Mouse (Mus musculus): Measurements from ENCODE around the gene Col15a1. TPM values are rescaled to one million over a fixed set of nuclear protein-coding genes. Genes with fewer than 3 reads are reported as not detected.

The Col15a1 gene
- polyA plus RNA-seq, 1 experiment from 2014 or later = 3.9 TPM

GRCm38 (mm10) chr4:47205846-47206245 is 2.1 kb upstream of the Col15a1 start:
- no peak overlapping the region for H3K4me2 ChIP-seq
- H3K27ac ChIP-seq (replicated peaks) = no peak overlapping the region
- no peak overlapping the region for H3K9ac ChIP-seq (replicated peaks)
- ATAC-seq (ENCODE audit: low FRiP score) = no peak
- no peaks in the 10 kb centered on the region for H3K36me3 ChIP-seq
- peaks cover 46% of the 10 kb centered on the region for H3K27me3 ChIP-seq (replicated peaks)
- no peak overlapping the region for H3K4me3 ChIP-seq (replicated peaks)
- 81% methylated on average over 6 of the region's 6 CpGs for WGBS
- no peaks in the 10 kb centered on the region for H3K9me3 ChIP-seq (replicated peaks)
- peaks cover 15% of the 10 kb centered on the region for H3K4me1 ChIP-seq

- Histone ChIP-seq H3K27me3 (replicated peaks) (peaks cover 51% of the 10 kb centered on the region), H3K4me1 (peaks cover 15% of the 10 kb centered on the region), H3K36me3 (no peaks in the 10 kb centered on the region), H3K4me3 (replicated peaks) (peak overlapping the region; percentile 58), H3K9ac (replicated peaks) (peak overlapping the region; percentile 48), H3K27ac (replicated peaks) (no peak overlapping the region), H3K9me3 (replicated peaks) (no peaks in the 10 kb centered on the region), H3K4me2 (peak overlapping the region; percentile 79)
- peak; percentile 81 for ATAC-seq (ENCODE audit: low FRiP score)
- WGBS = 2% methylated on average over 40 of the region's 40 CpGs
Measured at GRCm38 (mm10) chr4:47208421-47208991, 545 bp downstream of the Col15a1 start.

- 78% methylated on average over 7 of the region's 7 CpGs for WGBS
- Histone ChIP-seq H3K4me3 (replicated peaks) (no peak overlapping the region), H3K9me3 (replicated peaks) (no peaks in the 10 kb centered on the region), H3K4me2 (no peak overlapping the region; the same call in 1 of the 2 replicates), H3K4me1 (peaks cover 15% of the 10 kb centered on the region), H3K36me3 (no peaks in the 10 kb centered on the region), H3K27me3 (replicated peaks) (peaks cover 51% of the 10 kb centered on the region), H3K9ac (replicated peaks) (no peak overlapping the region), H3K27ac (replicated peaks) (no peak overlapping the region)
- ATAC-seq (ENCODE audit: low FRiP score) = no peak
Measured at GRCm38 (mm10) chr4:47209466-47209865, 1.5 kb downstream of the Col15a1 start.

GRCm38 (mm10) chr4:47218828-47219227 is 10.9 kb downstream of the Col15a1 start:
- H3K27me3 ChIP-seq (replicated peaks) = no peaks in the 10 kb centered on the region
- H3K4me2 ChIP-seq = no peak overlapping the region
- no peak overlapping the region for H3K9ac ChIP-seq (replicated peaks)
- no peak overlapping the region for H3K27ac ChIP-seq (replicated peaks)
- no peaks in the 10 kb centered on the region for H3K36me3 ChIP-seq
- no peak for ATAC-seq (ENCODE audit: low FRiP score)
- no peak overlapping the region for H3K4me3 ChIP-seq (replicated peaks)
- WGBS = 100% methylated on average over 1 of the region's 1 CpGs
- no peaks in the 10 kb centered on the region for H3K4me1 ChIP-seq
- H3K9me3 ChIP-seq (replicated peaks) = no peaks in the 10 kb centered on the region

- Histone ChIP-seq H3K9ac (replicated peaks) (no peak overlapping the region), H3K9me3 (replicated peaks) (no peaks in the 10 kb centered on the region), H3K36me3 (no peaks in the 10 kb centered on the region), H3K27ac (replicated peaks) (no peak overlapping the region), H3K27me3 (replicated peaks) (no peaks in the 10 kb centered on the region), H3K4me1 (no peaks in the 10 kb centered on the region), H3K4me2 (no peak overlapping the region), H3K4me3 (replicated peaks) (no peak overlapping the region)
- ATAC-seq (ENCODE audit: low FRiP score) = no peak
- 90% methylated on average over 10 of the region's 10 CpGs for WGBS
Measured at GRCm38 (mm10) chr4:47219393-47219792, 11.4 kb downstream of the Col15a1 start.

GRCm38 (mm10) chr4:47220544-47220943 is 12.6 kb downstream of the Col15a1 start:
- Histone ChIP-seq H3K4me2 (no peak overlapping the region), H3K9me3 (replicated peaks) (no peaks in the 10 kb centered on the region), H3K27me3 (replicated peaks) (no peaks in the 10 kb centered on the region), H3K4me1 (no peaks in the 10 kb centered on the region), H3K36me3 (no peaks in the 10 kb centered on the region), H3K4me3 (replicated peaks) (no peak overlapping the region), H3K9ac (replicated peaks) (no peak overlapping the region), H3K27ac (replicated peaks) (no peak overlapping the region)
- 88% methylated on average over 3 of the region's 3 CpGs for WGBS
- ATAC-seq (ENCODE audit: low FRiP score) = no peak

- Histone ChIP-seq H3K4me2 (no peak overlapping the region), H3K36me3 (no peaks in the 10 kb centered on the region), H3K9ac (replicated peaks) (no peak overlapping the region), H3K4me3 (replicated peaks) (no peak overlapping the region), H3K4me1 (0 out of 2 replicates have a peak, but pooled peaks cover 2% of the 10 kb centered on the region), H3K27me3 (replicated peaks) (no peaks in the 10 kb centered on the region), H3K27ac (replicated peaks) (no peak overlapping the region), H3K9me3 (replicated peaks) (no peaks in the 10 kb centered on the region)
- 81% methylated on average over 3 of the region's 3 CpGs for WGBS
- ATAC-seq (ENCODE audit: low FRiP score) = no peak
Measured at GRCm38 (mm10) chr4:47222146-47222545, 14.2 kb downstream of the Col15a1 start.

- no peak for ATAC-seq (ENCODE audit: low FRiP score)
- Histone ChIP-seq H3K36me3 (no peaks in the 10 kb centered on the region), H3K4me3 (replicated peaks) (no peak overlapping the region), H3K4me2 (no peak overlapping the region), H3K4me1 (peaks cover 6% of the 10 kb centered on the region; the same call in 1 of the 2 replicates), H3K9ac (replicated peaks) (no peak overlapping the region), H3K9me3 (replicated peaks) (no peaks in the 10 kb centered on the region), H3K27me3 (replicated peaks) (no peaks in the 10 kb centered on the region), H3K27ac (replicated peaks) (no peak overlapping the region)
- WGBS = 59% methylated on average over 6 of the region's 6 CpGs
Measured at GRCm38 (mm10) chr4:47225920-47226319, 18.0 kb downstream of the Col15a1 start.

GRCm38 (mm10) chr4:47227101-47227500 is 19.1 kb downstream of the Col15a1 start:
- Histone ChIP-seq H3K27me3 (replicated peaks) (no peaks in the 10 kb centered on the region), H3K9ac (replicated peaks) (no peak overlapping the region), H3K4me2 (no peak overlapping the region), H3K36me3 (no peaks in the 10 kb centered on the region), H3K4me3 (replicated peaks) (no peak overlapping the region), H3K27ac (replicated peaks) (no peak overlapping the region), H3K9me3 (replicated peaks) (no peaks in the 10 kb centered on the region), H3K4me1 (peaks cover 6% of the 10 kb centered on the region; the same call in 1 of the 2 replicates)
- ATAC-seq (ENCODE audit: low FRiP score) = no peak
- 72% methylated on average over 4 of the region's 4 CpGs for WGBS

- peak; percentile 55; the same call in 1 of the 2 replicates for ATAC-seq (ENCODE audit: low FRiP score)
- Histone ChIP-seq H3K4me3 (replicated peaks) (no peak overlapping the region), H3K9ac (replicated peaks) (no peak overlapping the region), H3K9me3 (replicated peaks) (no peaks in the 10 kb centered on the region), H3K27me3 (replicated peaks) (no peaks in the 10 kb centered on the region), H3K4me1 (peaks cover 6% of the 10 kb centered on the region; the same call in 1 of the 2 replicates), H3K27ac (replicated peaks) (peak overlapping the region; percentile 4; the same call in 1 of the 2 replicates), H3K4me2 (no peak overlapping the region), H3K36me3 (no peaks in the 10 kb centered on the region)
- WGBS = 62% methylated on average over 6 of the region's 6 CpGs
Measured at GRCm38 (mm10) chr4:47227756-47228155, 19.8 kb downstream of the Col15a1 start.

GRCm38 (mm10) chr4:47228945-47229344 is 21.0 kb downstream of the Col15a1 start:
- H3K36me3 ChIP-seq = no peaks in the 10 kb centered on the region
- H3K9ac ChIP-seq (replicated peaks) = no peak overlapping the region
- H3K4me2 ChIP-seq = no peak overlapping the region
- H3K27ac ChIP-seq (replicated peaks) = no peak overlapping the region
- no peak for ATAC-seq (ENCODE audit: low FRiP score)
- 85% methylated on average over 5 of the region's 5 CpGs for WGBS
- H3K4me3 ChIP-seq (replicated peaks) = no peak overlapping the region
- no peaks in the 10 kb centered on the region for H3K27me3 ChIP-seq (replicated peaks)
- H3K9me3 ChIP-seq (replicated peaks) = no peaks in the 10 kb centered on the region
- peaks cover 6% of the 10 kb centered on the region; the same call in 1 of the 2 replicates for H3K4me1 ChIP-seq

- H3K4me1 ChIP-seq = peaks cover 16% of the 10 kb centered on the region
- ATAC-seq (ENCODE audit: low FRiP score) = no peak
- no peak overlapping the region for H3K9ac ChIP-seq (replicated peaks)
- H3K4me3 ChIP-seq (replicated peaks) = no peak overlapping the region
- 94% methylated on average over 7 of the region's 7 CpGs for WGBS
- H3K36me3 ChIP-seq = no peaks in the 10 kb centered on the region
- H3K9me3 ChIP-seq (replicated peaks) = no peaks in the 10 kb centered on the region
- H3K27me3 ChIP-seq (replicated peaks) = no peaks in the 10 kb centered on the region; the same call in 1 of the 2 replicates
- H3K4me2 ChIP-seq = no peak overlapping the region
- H3K27ac ChIP-seq (replicated peaks) = no peak overlapping the region
Measured at GRCm38 (mm10) chr4:47230498-47230897, 22.5 kb downstream of the Col15a1 start.

Data from neural tube, embryonic 15.5 days (tissue).